Mouse (Mus musculus) right cerebral cortex, adult 18-20 months (tissue): ENCODE measurements around the gene Ovca2.

Experiments used
- DNase-seq: peaks from one replicate; pipeline ENCODE4 v3.0.0; 2022; ENCODE audit warnings: mixed read lengths

The Ovca2 gene

DNA sequence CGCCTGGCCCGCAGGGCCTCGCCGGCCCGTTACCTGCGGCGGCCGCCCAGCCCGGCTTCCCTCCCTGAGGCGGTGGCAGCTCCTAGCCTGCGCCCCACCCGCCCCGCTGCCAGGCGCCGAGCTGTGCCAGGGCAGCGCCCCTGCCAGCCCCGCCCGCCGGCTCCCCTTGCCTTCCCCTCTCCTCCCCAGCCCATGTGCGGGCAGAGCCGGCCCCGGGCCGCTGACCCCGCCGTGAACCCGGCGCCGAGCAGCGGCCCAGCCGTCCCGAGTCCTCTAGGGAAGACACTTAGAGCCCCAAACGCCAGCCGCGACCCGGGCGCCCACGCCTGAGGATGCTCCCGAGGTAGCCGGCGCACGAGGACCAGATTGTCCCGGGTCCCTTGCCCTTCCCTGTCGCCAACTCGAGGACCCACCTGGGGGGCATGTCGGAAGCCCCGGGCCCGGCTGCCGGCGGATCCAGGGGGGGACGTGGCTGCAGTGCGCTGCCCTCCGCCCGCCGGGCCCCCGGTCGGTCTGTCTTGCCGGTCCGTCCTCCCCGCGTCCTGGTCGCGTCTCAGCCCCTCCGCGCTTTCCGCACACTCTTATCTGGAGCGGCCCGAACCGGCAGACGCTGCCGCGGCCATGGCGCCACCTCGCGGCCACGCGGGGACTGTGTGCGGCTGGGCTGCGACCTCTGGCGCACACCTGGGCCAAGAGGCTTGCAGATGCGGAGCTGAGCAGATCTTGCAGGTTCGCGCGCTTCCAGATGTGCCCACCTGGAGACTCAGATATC, 9.9 kb downstream of the Ovca2 start:
- DNase-seq: peak; percentile 79

GRCm38 (mm10) chr11:75167643-75168589, 10.7 kb downstream of the Ovca2 start:
- no peak for DNase-seq

DNA sequence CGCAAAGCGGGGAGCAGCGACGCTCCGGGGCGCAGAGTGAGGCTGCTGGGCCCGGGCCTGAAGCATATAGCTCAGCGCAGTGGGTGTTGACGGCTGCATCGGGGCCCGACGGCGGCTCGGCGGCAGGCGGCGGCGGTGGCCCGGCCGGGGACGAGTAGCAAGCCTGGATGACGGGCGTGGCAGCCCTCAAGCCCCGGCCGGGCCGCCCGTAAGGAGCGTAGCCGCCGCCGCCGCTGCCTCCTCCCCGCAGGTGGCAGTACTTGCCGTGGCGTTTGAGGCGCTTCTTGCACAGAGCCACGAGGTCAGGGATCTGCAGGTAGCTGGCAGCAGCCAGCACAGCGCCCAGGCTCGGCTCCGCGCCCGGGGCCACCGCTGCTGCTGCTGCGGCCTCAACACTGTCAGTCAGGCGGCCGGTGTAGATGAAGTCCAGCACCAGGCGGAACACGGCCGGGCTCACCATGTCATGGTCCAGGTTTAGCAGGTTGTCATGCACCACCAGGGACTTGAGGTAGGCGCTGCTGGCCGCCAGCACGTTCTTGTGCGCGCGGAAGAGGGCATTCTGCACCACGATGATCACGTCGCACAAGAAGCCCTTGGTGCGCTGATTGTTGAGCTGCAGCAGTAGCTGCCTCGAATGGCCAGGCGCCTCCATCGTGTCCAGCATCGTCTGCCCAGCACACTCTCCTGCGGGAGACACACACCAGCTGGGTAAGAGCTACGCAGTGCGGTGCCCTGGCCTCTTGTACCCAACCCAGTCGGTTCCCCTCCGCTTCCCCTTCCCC, 11.6 kb downstream of the Ovca2 start:
- DNase-seq: no peak

DNA sequence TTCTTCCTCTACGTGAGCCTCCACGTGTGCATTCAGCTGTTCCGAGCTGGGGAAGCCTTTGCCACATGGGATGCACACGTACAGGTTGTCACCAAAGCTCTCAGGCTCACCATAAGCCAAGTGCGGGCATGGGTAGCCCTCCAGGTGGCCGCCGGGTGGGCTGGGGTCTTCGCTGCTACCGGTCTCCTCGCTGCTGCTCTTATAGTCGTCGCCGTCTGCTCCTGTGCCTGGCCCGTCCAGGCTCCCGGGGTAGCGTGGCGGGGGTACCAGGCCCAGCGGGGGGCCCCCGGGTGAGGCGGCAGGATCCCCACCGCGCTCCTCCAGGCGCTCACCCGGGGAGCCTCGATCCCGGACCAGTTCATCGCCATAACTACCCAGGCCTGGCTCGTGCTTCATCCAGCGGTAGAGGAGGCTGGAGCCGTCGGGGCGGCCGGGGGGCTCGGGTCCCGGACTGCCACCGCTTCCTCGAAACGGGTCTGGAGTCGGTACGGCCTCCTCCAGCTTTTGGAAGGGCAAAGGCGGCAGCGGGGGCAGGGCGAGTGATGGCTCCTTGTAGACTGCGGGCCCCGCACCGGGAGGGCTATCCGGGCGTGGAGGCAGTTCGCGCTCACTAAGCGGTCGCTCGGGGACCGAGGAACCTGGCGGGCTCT, 12.3 kb downstream of the Ovca2 start:
- no peak for DNase-seq

- DNase-seq: peak; percentile 81
Observed at GRCm38 (mm10) chr11:75165441-75166192, 13.0 kb downstream of the Ovca2 start.

- no peak for DNase-seq
Observed at GRCm38 (mm10) chr11:75164750-75165149, 13.9 kb downstream of the Ovca2 start.

DNA sequence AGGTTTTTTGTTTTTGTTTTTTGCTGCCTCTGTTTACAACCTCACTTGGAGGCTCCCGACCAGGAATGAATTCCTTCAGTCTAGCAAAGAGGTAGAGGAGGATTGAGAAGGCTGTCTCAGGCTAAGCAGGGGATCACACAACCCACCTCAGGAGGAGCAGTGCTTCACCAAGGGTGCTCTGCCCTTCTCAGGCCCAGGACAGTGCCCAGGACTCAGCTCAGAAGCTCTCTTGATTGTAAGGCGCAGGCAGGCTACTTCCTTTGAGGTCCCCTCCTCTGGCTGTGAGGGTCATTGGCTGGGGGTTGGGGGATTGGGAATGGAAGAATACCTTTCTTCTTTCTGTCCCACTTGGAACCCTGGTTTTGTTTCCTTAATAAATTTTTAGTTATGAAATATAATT, 14.6 kb downstream of the Ovca2 start:
- DNase-seq: no peak

DNA sequence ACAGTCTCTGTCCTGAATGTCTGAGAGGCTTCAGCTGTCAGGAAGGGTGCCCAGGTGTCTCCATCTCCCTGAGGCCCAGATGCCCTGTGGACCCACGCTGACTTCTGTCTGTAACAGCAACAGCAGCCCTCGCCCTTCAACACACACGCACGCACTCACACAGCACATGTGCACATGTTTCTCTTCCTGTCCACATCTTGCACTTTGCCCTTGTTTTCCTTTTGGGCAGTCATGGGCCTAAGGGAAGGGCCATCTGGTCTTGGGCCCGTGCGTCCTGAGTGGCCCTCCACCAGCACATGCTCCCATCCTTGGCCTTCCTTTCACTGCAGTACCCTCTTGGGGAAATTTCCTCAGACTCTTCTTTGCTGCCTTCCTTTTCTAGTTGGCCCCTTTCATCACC, 15.3 kb downstream of the Ovca2 start:
- DNase-seq: no peak

DNA sequence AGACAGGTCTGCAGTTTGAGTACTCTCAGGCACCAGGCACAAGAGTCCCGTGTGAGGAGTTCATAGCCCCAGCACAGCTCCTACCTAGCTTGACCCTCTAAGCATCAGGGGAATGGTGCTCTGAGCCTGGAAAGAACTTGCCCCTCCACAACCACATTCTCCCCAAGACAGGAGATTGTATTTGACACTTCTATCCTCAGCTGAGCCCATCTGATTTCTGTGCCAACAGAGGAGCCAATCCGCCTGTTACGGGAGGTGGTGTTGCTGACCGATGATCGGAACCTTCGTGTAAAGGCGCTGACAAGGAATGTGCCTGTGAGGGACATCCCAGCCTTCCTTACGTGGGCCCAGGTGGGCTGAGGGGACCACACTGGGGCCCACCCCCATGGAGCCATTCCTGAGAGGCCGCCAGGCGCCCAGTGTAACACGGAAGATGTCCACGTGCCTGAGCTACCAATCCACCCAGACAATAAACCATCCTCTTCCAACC, 16.0 kb downstream of the Ovca2 start:
- no peak for DNase-seq

- DNase-seq: no peak
Observed at GRCm38 (mm10) chr11:75161417-75162008, 17.1 kb downstream of the Ovca2 start.

GRCm38 (mm10) chr11:75160954-75161353, 17.7 kb downstream of the Ovca2 start:
- DNase-seq: no peak

- DNase-seq: no peak
Observed at GRCm38 (mm10) chr11:75159564-75159963, 19.1 kb downstream of the Ovca2 start.

DNA sequence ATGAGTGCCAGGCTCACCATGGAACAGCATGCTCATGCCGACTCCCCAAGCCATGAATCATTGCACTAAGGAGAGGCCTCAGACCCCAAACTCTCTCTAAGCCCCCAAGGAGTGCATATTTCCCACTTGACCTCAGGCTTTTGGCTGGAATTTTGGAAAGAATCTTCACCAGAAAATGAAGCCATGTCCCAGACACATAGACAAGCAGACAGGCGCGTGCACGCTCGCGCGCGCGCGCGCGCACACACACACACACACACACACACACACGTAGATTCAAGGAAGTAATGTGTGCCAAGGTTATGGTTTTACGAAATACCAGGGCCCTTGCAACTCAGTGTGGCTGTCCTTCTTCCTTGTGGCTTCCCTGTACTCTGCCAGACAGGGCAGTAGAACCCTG, 20.2 kb downstream of the Ovca2 start:
- DNase-seq: no peak

DNA sequence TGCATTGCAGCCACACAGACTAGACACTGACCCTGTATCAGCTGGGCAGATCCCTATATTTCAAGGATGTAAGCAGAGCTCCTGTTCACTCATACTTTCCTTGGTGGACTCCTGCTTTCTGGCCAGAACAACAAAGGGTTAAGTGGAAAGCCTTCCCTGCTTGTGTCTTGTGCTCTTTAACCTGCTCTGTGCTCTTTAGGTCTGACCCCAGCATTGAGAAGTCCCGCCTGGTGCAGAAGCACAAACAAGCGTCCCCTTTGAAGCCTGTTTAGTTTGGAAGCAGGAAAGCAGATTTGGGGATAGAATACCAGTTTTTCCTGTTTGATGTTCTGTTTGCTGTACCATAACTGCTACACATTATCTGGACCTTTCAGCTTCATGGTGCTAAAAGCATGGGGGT, 20.7 kb downstream of the Ovca2 start:
- DNase-seq: no peak

- no peak for DNase-seq
Observed at GRCm38 (mm10) chr11:75157037-75157436, 21.6 kb downstream of the Ovca2 start.

DNA sequence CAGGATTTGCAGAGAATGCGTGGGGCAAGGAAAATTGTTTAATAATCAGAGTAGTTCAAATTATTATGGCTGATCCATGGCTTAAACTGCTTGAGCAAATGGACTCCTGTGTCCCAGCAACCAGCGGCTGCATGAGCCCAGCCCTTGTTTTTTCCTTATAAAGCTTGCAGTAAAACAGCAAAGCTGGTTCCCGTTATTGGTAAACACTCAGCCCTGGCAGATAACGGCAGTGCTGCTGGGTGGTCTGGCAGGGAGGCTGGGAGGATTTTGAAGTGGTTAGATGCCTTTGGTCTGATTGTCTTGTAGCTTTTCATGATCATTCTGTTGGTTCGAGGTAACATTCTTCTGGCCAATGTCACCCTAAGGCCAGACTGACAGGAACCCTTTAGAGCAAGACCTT, 22.2 kb downstream of the Ovca2 start:
- DNase-seq: no peak

GRCm38 (mm10) chr11:75155985-75156384, 22.6 kb downstream of the Ovca2 start:
- DNase-seq: no peak

- no peak for DNase-seq
Observed at GRCm38 (mm10) chr11:75154053-75154585, 24.5 kb downstream of the Ovca2 start.

- DNase-seq: no peak
Observed at GRCm38 (mm10) chr11:75152603-75153557, 25.8 kb downstream of the Ovca2 start.

GRCm38 (mm10) chr11:75150346-75150745, 28.3 kb downstream of the Ovca2 start:
- no peak for DNase-seq
